Mouse (Mus musculus): ENCODE results near the gene Mfsd6l. TPM values are rescaled to one million over a fixed set of nuclear protein-coding genes. Genes with fewer than 3 reads are reported as not detected.
A peak's percentile ranks its signal among the peaks of the same experiment; 100 is the strongest.

The Mfsd6l gene
- not detected in 2 replicates for polyA plus RNA-seq (2014; fragmentation: Nextera tagmentation; extraction: Ambion mirVana)

DNA sequence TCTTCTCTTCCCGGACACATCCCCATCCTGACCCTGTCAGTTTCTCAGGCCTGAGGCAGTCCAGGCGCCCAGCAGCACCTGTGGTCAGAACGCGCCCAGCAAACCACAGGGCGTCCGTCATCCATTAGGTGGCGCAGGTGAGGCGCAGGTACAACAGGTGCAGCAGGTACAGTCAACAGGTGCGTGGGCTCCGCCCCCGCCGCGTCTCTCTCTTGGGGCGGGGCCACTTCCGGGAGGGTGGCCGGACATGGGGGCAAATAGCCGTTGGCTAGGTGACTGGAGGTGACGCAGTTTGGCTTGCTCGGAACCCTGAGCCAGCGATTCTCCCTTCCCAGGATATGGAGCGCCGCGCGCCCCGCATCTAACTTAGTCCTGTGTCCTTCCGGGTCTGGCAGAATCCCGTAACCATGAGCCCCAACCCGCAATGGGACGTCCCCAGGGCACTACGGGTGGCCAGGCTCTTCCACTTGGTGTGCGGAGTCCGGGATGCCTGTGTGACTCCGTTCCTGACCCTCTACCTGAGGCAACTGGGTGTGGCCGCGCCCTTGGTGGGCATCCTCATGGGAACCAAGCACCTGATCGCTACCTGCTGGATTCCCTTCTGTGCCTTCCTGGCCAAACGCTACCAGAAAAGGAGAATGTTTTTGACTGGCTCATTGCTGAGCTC is at the start of gene Mfsd6l:
Gene Mfsd6l, plus strand, starts transcription at position 269 of the 667 bp plus-strand sequence.
- Histone ChIP-seq H3K27me3 (replicated peaks; ENCODE audit: control insufficient read depth, insufficient read depth, low read length) (0 out of 2 replicates have a peak, but pooled peaks cover 2% of the 10 kb centered on the region), H3K4me2 (ENCODE audit: low read length) (peak within 1 kb of the TSS; percentile 23; the same call in 1 of the 2 replicates), H3K4me3 (ENCODE audit: low read depth, low read length) (no peak within 1 kb of the TSS), H3K9me3 (replicated peaks; ENCODE audit: control insufficient read depth, low read length) (no peaks in the 10 kb centered on the region), H3K27ac (ENCODE audit: low read depth, low read length) (no peak within 1 kb of the TSS), H3K36me3 (ENCODE audit: control insufficient read depth, insufficient read depth, low read length) (no peaks in the 10 kb centered on the region), H3K4me1 (ENCODE audit: control insufficient read depth, insufficient read depth, low read length) (peaks cover 4% of the 10 kb centered on the region; the same call in 1 of the 2 replicates), H3K9ac (ENCODE audit: low read length) (no peak within 1 kb of the TSS)
- 6% methylated on average over 37 of the region's 37 CpGs for WGBS
- DNase-seq (ENCODE audit: low spot score) (no peak), ATAC-seq (no peak)

DNA sequence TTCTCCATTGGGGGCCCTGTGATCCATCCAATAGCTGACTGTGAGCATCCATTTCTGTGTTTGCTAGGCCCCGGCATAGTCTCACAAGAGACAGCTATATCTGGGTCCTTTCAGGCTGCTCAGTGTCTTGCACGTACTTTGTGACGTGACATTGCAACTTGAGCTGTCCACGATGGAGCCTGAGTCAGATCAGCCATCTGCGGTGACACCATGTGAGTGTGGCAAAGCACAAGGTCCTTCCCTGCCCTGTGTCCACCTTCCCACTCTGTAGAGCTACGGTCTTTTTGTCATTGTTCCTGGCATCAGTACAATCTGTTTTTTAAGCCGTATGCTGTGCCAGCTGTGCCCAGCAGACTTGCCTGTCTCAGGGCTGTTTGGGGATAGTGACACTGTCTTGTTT is 48.7 kb upstream of the Mfsd6l start:
- H3K4me2 ChIP-seq (ENCODE audit: low read length), result no peak overlapping the region
- H3K27ac ChIP-seq (ENCODE audit: low read depth, low read length), result no peak overlapping the region
- H3K36me3 ChIP-seq (ENCODE audit: control insufficient read depth, insufficient read depth, low read length), result no peaks in the 10 kb centered on the region
- no peak overlapping the region for H3K4me3 ChIP-seq (ENCODE audit: low read depth, low read length)
- no peak for DNase-seq (ENCODE audit: low spot score)
- H3K9ac ChIP-seq (ENCODE audit: low read length), result no peak overlapping the region
- no peaks in the 10 kb centered on the region for H3K27me3 ChIP-seq (replicated peaks; ENCODE audit: control insufficient read depth, insufficient read depth, low read length)
- 84% methylated on average over 7 of the region's 7 CpGs for WGBS
- H3K4me1 ChIP-seq (ENCODE audit: control insufficient read depth, insufficient read depth, low read length), result no peaks in the 10 kb centered on the region
- H3K9me3 ChIP-seq (replicated peaks; ENCODE audit: control insufficient read depth, low read length), result no peaks in the 10 kb centered on the region
- no peak for ATAC-seq

DNA sequence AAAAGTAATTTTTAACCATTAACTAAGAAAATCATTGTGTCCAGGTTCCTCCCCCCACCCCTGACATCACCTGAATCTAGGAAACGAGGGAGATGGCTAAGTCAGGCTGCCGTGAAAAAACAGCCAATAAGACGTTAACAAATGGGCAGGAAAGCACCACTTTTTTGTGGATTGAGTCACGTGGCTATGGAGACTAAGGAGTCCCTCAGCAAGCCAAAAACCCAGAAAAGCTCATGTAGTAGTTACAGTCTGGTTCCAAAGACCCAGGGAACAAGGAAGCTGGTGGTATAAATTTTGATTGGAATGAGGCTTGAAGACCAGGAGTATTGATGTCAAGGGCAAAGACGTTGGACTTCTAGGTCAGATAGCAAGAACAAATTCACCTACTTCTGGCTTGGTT is 47.4 kb upstream of the Mfsd6l start:
- Histone ChIP-seq H3K9ac (ENCODE audit: low read length) (no peak overlapping the region), H3K27ac (ENCODE audit: low read depth, low read length) (no peak overlapping the region), H3K27me3 (replicated peaks; ENCODE audit: control insufficient read depth, insufficient read depth, low read length) (no peaks in the 10 kb centered on the region), H3K36me3 (ENCODE audit: control insufficient read depth, insufficient read depth, low read length) (no peaks in the 10 kb centered on the region), H3K4me1 (ENCODE audit: control insufficient read depth, insufficient read depth, low read length) (no peaks in the 10 kb centered on the region), H3K4me3 (ENCODE audit: low read depth, low read length) (no peak overlapping the region), H3K9me3 (replicated peaks; ENCODE audit: control insufficient read depth, low read length) (no peaks in the 10 kb centered on the region), H3K4me2 (ENCODE audit: low read length) (no peak overlapping the region)
- DNase-seq (ENCODE audit: low spot score) (no peak), ATAC-seq (no peak)
- WGBS, result 71% methylated on average over 5 of the region's 5 CpGs

DNA sequence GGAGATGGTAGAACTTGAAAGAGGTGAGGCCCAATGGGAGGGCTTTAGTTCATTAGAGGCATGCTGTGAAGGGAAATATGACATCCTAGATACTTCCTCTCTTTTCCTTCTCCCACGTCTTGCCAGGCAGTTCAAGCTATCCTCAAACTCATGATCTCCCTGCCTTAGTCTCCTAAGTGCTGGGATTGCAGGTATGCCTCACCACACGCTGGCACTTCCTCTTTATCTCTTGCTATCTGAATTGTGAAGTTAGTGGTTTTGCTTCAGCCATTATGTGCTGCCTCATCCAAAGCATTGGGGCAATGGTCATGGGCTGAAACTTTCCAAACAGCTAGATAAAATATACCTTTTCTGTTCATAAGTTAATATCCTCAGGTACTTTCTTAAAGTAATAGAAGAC is 46.8 kb upstream of the Mfsd6l start:
- Histone ChIP-seq H3K4me1 (ENCODE audit: control insufficient read depth, insufficient read depth, low read length) (no peaks in the 10 kb centered on the region), H3K4me2 (ENCODE audit: low read length) (no peak overlapping the region), H3K27ac (ENCODE audit: low read depth, low read length) (no peak overlapping the region), H3K27me3 (replicated peaks; ENCODE audit: control insufficient read depth, insufficient read depth, low read length) (no peaks in the 10 kb centered on the region), H3K9me3 (replicated peaks; ENCODE audit: control insufficient read depth, low read length) (no peaks in the 10 kb centered on the region), H3K36me3 (ENCODE audit: control insufficient read depth, insufficient read depth, low read length) (no peaks in the 10 kb centered on the region), H3K4me3 (ENCODE audit: low read depth, low read length) (no peak overlapping the region), H3K9ac (ENCODE audit: low read length) (no peak overlapping the region)
- 65% methylated on average over 2 of the region's 2 CpGs for WGBS
- DNase-seq (ENCODE audit: low spot score) (no peak), ATAC-seq (no peak)

DNA sequence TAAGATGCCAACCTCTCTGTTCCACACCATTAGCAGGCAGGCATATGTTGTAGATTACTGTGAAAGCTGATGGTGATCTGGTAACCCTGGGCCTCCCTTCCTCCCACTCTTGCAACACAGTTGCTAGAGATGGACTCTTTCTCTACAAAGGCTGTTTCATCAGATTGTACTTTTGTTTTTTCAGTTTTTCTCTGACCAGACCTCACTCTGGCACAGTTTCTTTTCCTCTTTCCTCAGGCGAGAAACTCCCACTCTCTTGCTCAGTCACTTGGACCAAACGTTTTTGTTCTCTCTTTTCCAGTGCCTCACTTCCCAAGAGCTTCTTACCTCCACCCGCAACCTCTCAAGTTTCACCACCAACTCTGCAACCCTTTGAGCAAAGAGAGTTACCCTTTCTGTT is 42.0 kb upstream of the Mfsd6l start:
- H3K9me3 ChIP-seq (replicated peaks; ENCODE audit: control insufficient read depth, low read length), result no peaks in the 10 kb centered on the region

DNA sequence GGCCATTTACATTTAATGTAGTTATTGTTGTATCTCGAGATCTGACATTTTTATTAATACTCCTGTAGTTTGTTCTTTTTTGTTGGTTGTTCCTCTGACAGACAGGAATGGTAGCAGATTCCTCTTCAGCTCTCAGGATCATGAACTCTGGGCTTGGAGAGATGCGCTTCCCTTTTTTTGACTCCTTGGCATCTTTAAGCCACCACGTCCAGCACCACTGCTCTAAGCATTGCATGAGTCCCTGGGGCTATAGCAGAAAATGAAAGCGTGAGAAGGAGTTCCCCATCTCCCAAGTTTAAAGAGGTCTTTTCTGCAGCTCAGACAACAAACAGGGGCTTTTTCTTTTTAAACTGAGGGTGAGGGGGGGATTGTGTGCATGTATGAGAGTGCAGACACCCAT is 36.6 kb upstream of the Mfsd6l start:
- no peak overlapping the region for H3K4me2 ChIP-seq (ENCODE audit: low read length)
- 92% methylated on average over 4 of the region's 4 CpGs for WGBS
- DNase-seq (ENCODE audit: low spot score), result no peak
- no peak for ATAC-seq
- H3K36me3 ChIP-seq (ENCODE audit: control insufficient read depth, insufficient read depth, low read length), result no peaks in the 10 kb centered on the region
- no peak overlapping the region for H3K9ac ChIP-seq (ENCODE audit: low read length)
- H3K4me3 ChIP-seq (ENCODE audit: low read depth, low read length), result no peak overlapping the region
- H3K4me1 ChIP-seq (ENCODE audit: control insufficient read depth, insufficient read depth, low read length), result no peaks in the 10 kb centered on the region
- no peaks in the 10 kb centered on the region for H3K27me3 ChIP-seq (replicated peaks; ENCODE audit: control insufficient read depth, insufficient read depth, low read length)
- H3K9me3 ChIP-seq (replicated peaks; ENCODE audit: control insufficient read depth, low read length), result no peaks in the 10 kb centered on the region
- no peak overlapping the region for H3K27ac ChIP-seq (ENCODE audit: low read depth, low read length)

More for the DNA sequence above, 42.0 kb upstream of the Mfsd6l start:
- no peak overlapping the region for H3K4me3 ChIP-seq (ENCODE audit: low read depth, low read length)
- DNase-seq (ENCODE audit: low spot score), result no peak
- no peaks in the 10 kb centered on the region for H3K36me3 ChIP-seq (ENCODE audit: control insufficient read depth, insufficient read depth, low read length)
- no peak overlapping the region for H3K27ac ChIP-seq (ENCODE audit: low read depth, low read length)
- no peak overlapping the region for H3K4me2 ChIP-seq (ENCODE audit: low read length)
- no peaks in the 10 kb centered on the region for H3K4me1 ChIP-seq (ENCODE audit: control insufficient read depth, insufficient read depth, low read length)
- H3K9ac ChIP-seq (ENCODE audit: low read length), result no peak overlapping the region
- ATAC-seq, result no peak
- H3K27me3 ChIP-seq (replicated peaks; ENCODE audit: control insufficient read depth, insufficient read depth, low read length), result no peaks in the 10 kb centered on the region
- 37% methylated on average over 3 of the region's 3 CpGs for WGBS

DNA sequence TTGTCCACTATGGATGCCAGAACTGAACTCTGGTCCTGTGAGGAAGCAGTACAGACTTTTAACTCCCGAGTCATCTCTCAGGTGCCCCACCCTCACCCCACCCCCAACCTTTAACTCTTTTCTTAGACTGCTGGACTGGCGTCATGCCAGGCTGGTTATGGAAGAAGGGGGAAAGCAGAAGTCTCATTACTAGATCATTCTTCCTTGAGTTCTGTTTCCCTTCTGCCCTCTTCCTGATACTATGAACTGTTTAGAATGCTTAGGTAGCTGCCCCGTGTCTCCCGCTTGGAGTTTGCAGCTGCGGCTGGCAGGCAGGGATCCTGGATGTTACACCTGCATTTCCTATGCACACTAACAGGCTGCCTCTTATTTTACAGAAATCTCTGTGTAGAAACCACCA is 36.2 kb upstream of the Mfsd6l start:
- no peak for DNase-seq (ENCODE audit: low spot score)
- Histone ChIP-seq H3K36me3 (ENCODE audit: control insufficient read depth, insufficient read depth, low read length) (no peaks in the 10 kb centered on the region), H3K27ac (ENCODE audit: low read depth, low read length) (no peak overlapping the region), H3K27me3 (replicated peaks; ENCODE audit: control insufficient read depth, insufficient read depth, low read length) (no peaks in the 10 kb centered on the region), H3K9me3 (replicated peaks; ENCODE audit: control insufficient read depth, low read length) (no peaks in the 10 kb centered on the region), H3K4me3 (ENCODE audit: low read depth, low read length) (no peak overlapping the region), H3K4me2 (ENCODE audit: low read length) (no peak overlapping the region), H3K9ac (ENCODE audit: low read length) (no peak overlapping the region), H3K4me1 (ENCODE audit: control insufficient read depth, insufficient read depth, low read length) (no peaks in the 10 kb centered on the region)
- no peak for ATAC-seq
- WGBS, result 92% methylated on average over 5 of the region's 5 CpGs

DNA sequence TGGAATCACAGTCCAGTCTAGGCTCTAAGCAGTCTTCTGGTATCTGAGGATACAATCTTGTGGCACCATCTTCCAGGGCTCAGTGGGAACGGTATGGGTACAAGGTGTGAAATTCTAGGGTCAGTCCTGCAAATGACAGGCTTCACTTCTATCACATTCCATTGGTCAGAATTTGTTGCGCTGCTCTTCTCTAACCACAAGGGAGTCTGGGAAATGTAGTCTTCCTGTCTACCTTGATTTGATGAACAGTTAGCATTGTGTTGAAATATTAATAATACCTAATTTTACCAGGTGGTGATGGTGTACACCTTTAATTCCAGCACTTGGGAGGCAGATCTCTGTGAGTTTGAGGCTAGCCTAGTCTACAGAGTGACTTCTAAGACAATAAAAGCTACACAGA is 35.5 kb upstream of the Mfsd6l start:
- no peaks in the 10 kb centered on the region for H3K36me3 ChIP-seq (ENCODE audit: control insufficient read depth, insufficient read depth, low read length)
- no peak overlapping the region for H3K27ac ChIP-seq (ENCODE audit: low read depth, low read length)
- no peak for ATAC-seq
- no peaks in the 10 kb centered on the region for H3K9me3 ChIP-seq (replicated peaks; ENCODE audit: control insufficient read depth, low read length)
- H3K4me2 ChIP-seq (ENCODE audit: low read length), result no peak overlapping the region
- H3K4me3 ChIP-seq (ENCODE audit: low read depth, low read length), result no peak overlapping the region
- H3K27me3 ChIP-seq (replicated peaks; ENCODE audit: control insufficient read depth, insufficient read depth, low read length), result no peaks in the 10 kb centered on the region
- WGBS, result 92% methylated on average over 2 of the region's 2 CpGs
- no peak for DNase-seq (ENCODE audit: low spot score)
- H3K9ac ChIP-seq (ENCODE audit: low read length), result no peak overlapping the region
- H3K4me1 ChIP-seq (ENCODE audit: control insufficient read depth, insufficient read depth, low read length), result no peaks in the 10 kb centered on the region

DNA sequence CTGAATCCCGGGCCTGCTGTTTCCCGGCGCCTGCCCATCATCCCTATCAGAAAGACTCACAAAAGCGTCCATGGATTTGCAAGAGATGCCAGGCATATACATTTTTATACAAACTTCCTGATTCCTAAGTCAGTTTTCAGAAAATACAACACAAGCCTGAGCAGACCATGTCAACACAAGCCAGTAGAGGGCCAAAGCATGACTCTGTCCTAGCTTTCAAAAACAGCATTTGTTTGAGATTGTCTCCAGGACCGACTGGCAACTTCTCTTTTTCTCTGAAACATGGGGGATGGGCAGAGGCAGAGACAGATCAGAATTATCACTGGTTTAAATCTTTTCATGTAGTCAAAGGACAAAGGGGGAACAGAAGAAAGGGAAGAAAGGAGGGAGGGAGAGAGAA is 34.6 kb upstream of the Mfsd6l start:
- WGBS, result 79% methylated on average over 5 of the region's 5 CpGs

More for the DNA sequence above, 34.6 kb upstream of the Mfsd6l start:
- Histone ChIP-seq H3K36me3 (ENCODE audit: control insufficient read depth, insufficient read depth, low read length) (no peaks in the 10 kb centered on the region), H3K4me2 (ENCODE audit: low read length) (no peak overlapping the region), H3K4me3 (ENCODE audit: low read depth, low read length) (no peak overlapping the region), H3K4me1 (ENCODE audit: control insufficient read depth, insufficient read depth, low read length) (no peaks in the 10 kb centered on the region), H3K27ac (ENCODE audit: low read depth, low read length) (no peak overlapping the region), H3K27me3 (replicated peaks; ENCODE audit: control insufficient read depth, insufficient read depth, low read length) (no peaks in the 10 kb centered on the region), H3K9me3 (replicated peaks; ENCODE audit: control insufficient read depth, low read length) (no peaks in the 10 kb centered on the region), H3K9ac (ENCODE audit: low read length) (no peak overlapping the region)
- DNase-seq (ENCODE audit: low spot score) (no peak), ATAC-seq (no peak)
